Mouse (Mus musculus): ENCODE measurements around the gene Klhl41. TPM values are rescaled to one million over a fixed set of nuclear protein-coding genes. Genes with fewer than 3 reads are reported as not detected.

Gene Klhl41
- not detected in 2 replicates for polyA plus RNA-seq (2012; ENCODE audit: low replicate concordance)

GRCm38 (mm10) chr2:69669853-69670252 lies at the start of gene Klhl41:
Gene Klhl41 (plus strand): TSS chr2:69670120.

GRCm38 (mm10) chr2:69646726-69647490 lies 23.0 kb upstream of the Klhl41 start, which contains the start of gene Bbs5:
Gene Bbs5 (plus strand): TSS chr2:69647171.

GRCm38 (mm10) chr2:69712981-69713625 lies 43.2 kb downstream of the Klhl41 start, which contains the start of gene Fastkd1:
Gene Fastkd1 (minus strand): TSS chr2:69713516.

GRCm38 (mm10) chr2:69722273-69722649 lies 52.3 kb downstream of the Klhl41 start, which contains the start of gene Ppig:
Gene Ppig (plus strand): TSS chr2:69722545.

Other genes starting within 250 kb of the Klhl41 start
- 0.01 TPM in 1 of 2 replicates, not detected in the other for gene Lrp2, start 84.1 kb upstream of the Klhl41 start, polyA plus RNA-seq (2012; ENCODE audit: low replicate concordance)
- not detected in 2 replicates for gene Bbs5, start 22.9 kb upstream of the Klhl41 start, polyA plus RNA-seq (2012; ENCODE audit: low replicate concordance)
- 0.49 and 1.0 TPM in 2 replicates for gene Fastkd1, start 43.4 kb downstream of the Klhl41 start, polyA plus RNA-seq (2012; ENCODE audit: low replicate concordance)
- 6.4 and 13.2 TPM in 2 replicates for gene Ppig, start 52.4 kb downstream of the Klhl41 start, polyA plus RNA-seq (2012; ENCODE audit: low replicate concordance)
- gene Ccdc173, start 119.5 kb downstream of the Klhl41 start, polyA plus RNA-seq (2012; ENCODE audit: low replicate concordance): 0.10 and 0.84 TPM in 2 replicates
- gene Phospho2, start 119.5 kb downstream of the Klhl41 start, polyA plus RNA-seq (2012; ENCODE audit: low replicate concordance): 8.2 and 8.3 TPM in 2 replicates
- 0.19 TPM in 1 of 2 replicates, not detected in the other for gene Klhl23, start 151.8 kb downstream of the Klhl41 start, polyA plus RNA-seq (2012; ENCODE audit: low replicate concordance)
- gene Ssb, start 191.4 kb downstream of the Klhl41 start, polyA plus RNA-seq (2012; ENCODE audit: low replicate concordance): 2.3 and 21.1 TPM in 2 replicates
- 46.7 and 69.8 TPM in 2 replicates for gene Mettl5, start 215.5 kb downstream of the Klhl41 start, polyA plus RNA-seq (2012; ENCODE audit: low replicate concordance)
- 10.5 and 27.5 TPM in 2 replicates for gene Ubr3, start 227.1 kb downstream of the Klhl41 start, polyA plus RNA-seq (2012; ENCODE audit: low replicate concordance)